Mouse (Mus musculus): ENCODE results near the gene Adora1.

- no peak for TF ChIP-seq POLR2A (IDR thresholded peaks at IDR 0.05; ENCODE audit: borderline replicate concordance, low read depth, low read length)
- no peak for TF ChIP-seq CTCF (IDR thresholded peaks at IDR 0.05; ENCODE audit: low read depth, low read length)
Measured at GRCm38 (mm10) chr1:134276823-134277222, 41.6 kb upstream of the Adora1 start.

Data from bone marrow macrophage, adult 2 months (primary cell).